Mouse (Mus musculus) midbrain, embryonic 16.5 days (tissue): ENCODE results near the gene Gpr22. TPM values are rescaled to one million over a fixed set of nuclear protein-coding genes. Genes with fewer than 3 reads are reported as not detected.

ENCODE experiments used
- ATAC-seq: fragments of 200-750 bp; cut with Nextera tagmentation; 2 replicates; pipeline ENCODE4 v1.8.0; 2017; ENCODE audit warnings: moderate TSS enrichment
- H3K27ac ChIP-seq: fragments of 300-500 bp; sonication (generic); 2 replicates; pipeline ENCODE4 v1.5.1; 2014; ENCODE audit warnings: mild to moderate bottlenecking, low read length, mixed read lengths
- H3K27me3 ChIP-seq: fragments of 300-500 bp; sonication (generic); 2 replicates; pipeline ENCODE4 v1.6.1; 2014; ENCODE audit warnings: low read depth, low read length, mixed read lengths; ENCODE audit not compliant: control insufficient read depth, insufficient read depth
- H3K36me3 ChIP-seq: fragments of 300-500 bp; sonication (generic); 2 replicates; pipeline ENCODE4 v1.6.1; 2014; ENCODE audit warnings: mild to moderate bottlenecking, low read length, moderate library complexity, mixed read lengths; ENCODE audit not compliant: control insufficient read depth, insufficient read depth
- H3K4me1 ChIP-seq: fragments of 300-500 bp; sonication (generic); 2 replicates; pipeline ENCODE4 v1.6.1; 2014; ENCODE audit warnings: mild to moderate bottlenecking, low read length, mixed read lengths; ENCODE audit not compliant: control insufficient read depth, insufficient read depth
- H3K4me2 ChIP-seq: fragments of 300-500 bp; sonication (generic); 2 replicates; pipeline ENCODE4 v1.6.1; 2014; ENCODE audit warnings: mild to moderate bottlenecking, low read length, mixed read lengths
- H3K4me3 ChIP-seq: fragments of 300-500 bp; sonication (generic); 2 replicates; pipeline ENCODE4 v1.5.1; 2014; ENCODE audit warnings: low read depth, mild to moderate bottlenecking, low read length, moderate library complexity, mixed read lengths
- H3K9ac ChIP-seq: fragments of 300-500 bp; sonication (generic); 2 replicates; pipeline ENCODE4 v1.6.1; 2014; ENCODE audit warnings: low read depth, low read length, mixed read lengths
- H3K9me3 ChIP-seq: fragments of 300-500 bp; sonication (generic); replicated peaks from 2 replicates; pipeline ENCODE4 v1.6.1; 2014; ENCODE audit warnings: mild to moderate bottlenecking, low read length, mixed read lengths; ENCODE audit not compliant: control insufficient read depth, poor library complexity, severe bottlenecking
- WGBS: fragments of 180-500 bp; shearing (Covaris S2); extraction: QIAGEN DNeasy Blood & Tissue Kit; methylation state at CpG from one replicate; pipeline ENCODE4 v1.1.7; 2014; 5-methylcytosine and 5-hydroxymethylcytosine counted together
- polyA plus RNA-seq: library from polyadenylated mRNA; unstranded; fragments of >200 nt; fragmentation: Nextera tagmentation; extraction: Ambion mirVana; gene quantifications from 2 replicates; pipeline ENCODE4 v1.2.1, GENCODE M21; 2015

Gpr22 gene
- polyA plus RNA-seq, 1 experiment from 2014 or later, result 21.2 TPM

DNA sequence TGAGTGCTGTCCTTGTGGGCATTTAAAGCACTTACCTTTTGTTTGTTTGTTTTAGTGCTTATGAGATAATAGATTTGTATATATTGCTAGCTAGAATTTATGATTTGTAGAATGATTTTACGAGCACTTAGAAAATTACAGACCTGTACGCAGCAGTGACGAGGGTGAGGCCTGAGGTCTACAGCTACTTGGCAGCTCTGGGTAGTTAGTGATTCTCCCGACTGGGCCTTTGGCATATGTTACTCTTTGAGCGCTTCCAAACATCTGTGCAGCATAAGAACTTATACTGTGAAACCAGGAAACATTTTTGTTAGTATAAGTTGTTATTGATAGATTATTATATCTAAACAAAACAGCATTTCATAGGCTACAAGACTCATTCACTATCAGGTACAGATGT is 12.3 kb downstream of the Gpr22 start:
- H3K9ac ChIP-seq, result no peak overlapping the region
- no peak overlapping the region for H3K4me3 ChIP-seq
- no peak overlapping the region for H3K4me2 ChIP-seq
- no peaks in the 10 kb centered on the region for H3K27me3 ChIP-seq
- 87% methylated on average over 5 of the region's 5 CpGs for WGBS
- no peaks in the 10 kb centered on the region for H3K4me1 ChIP-seq
- no peaks in the 10 kb centered on the region for H3K36me3 ChIP-seq
- H3K27ac ChIP-seq, result no peak overlapping the region
- no peak for ATAC-seq
- H3K9me3 ChIP-seq, result no peaks in the 10 kb centered on the region

DNA sequence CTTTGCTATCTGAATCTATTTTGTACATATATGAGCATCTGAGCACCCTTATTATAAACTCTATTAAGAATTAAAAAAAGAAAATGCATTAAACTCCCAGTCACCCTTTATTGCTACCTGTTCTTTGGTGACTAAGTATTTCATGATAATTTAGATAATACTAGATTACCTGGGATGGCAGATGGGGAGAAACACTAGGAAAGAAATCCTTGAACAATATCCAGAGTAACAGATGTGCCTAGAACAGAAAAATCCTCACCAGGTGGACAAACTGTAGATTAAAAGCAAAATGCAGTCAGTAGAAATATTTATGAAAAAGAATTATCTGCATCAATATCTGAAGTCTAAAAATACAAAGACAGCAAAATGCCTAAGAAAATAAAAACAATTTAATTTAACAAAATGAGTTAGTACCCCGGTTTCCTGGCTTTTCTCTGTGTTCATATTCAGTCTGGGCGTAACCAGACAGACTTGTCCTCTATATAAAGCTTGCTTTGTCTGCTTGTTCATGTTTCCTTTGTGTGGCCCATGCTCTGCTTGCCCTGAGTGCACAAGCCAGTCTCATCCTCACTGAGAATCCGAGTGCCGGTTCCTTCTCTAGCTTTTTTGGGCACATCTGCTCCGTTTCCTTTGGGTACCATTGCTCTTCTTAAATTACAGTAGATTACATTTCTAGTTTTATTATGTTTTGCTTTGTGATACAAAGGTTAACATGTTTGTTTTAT is 13.0 kb downstream of the Gpr22 start:
- no peak for ATAC-seq
- H3K27ac ChIP-seq, result no peak overlapping the region
- no peak overlapping the region for H3K4me2 ChIP-seq
- H3K27me3 ChIP-seq, result no peaks in the 10 kb centered on the region
- no peaks in the 10 kb centered on the region for H3K36me3 ChIP-seq
- H3K4me1 ChIP-seq, result no peaks in the 10 kb centered on the region
- no peak overlapping the region for H3K9ac ChIP-seq
- WGBS, result 58% methylated on average over 5 of the region's 5 CpGs
- no peak overlapping the region for H3K4me3 ChIP-seq
- no peaks in the 10 kb centered on the region for H3K9me3 ChIP-seq

DNA sequence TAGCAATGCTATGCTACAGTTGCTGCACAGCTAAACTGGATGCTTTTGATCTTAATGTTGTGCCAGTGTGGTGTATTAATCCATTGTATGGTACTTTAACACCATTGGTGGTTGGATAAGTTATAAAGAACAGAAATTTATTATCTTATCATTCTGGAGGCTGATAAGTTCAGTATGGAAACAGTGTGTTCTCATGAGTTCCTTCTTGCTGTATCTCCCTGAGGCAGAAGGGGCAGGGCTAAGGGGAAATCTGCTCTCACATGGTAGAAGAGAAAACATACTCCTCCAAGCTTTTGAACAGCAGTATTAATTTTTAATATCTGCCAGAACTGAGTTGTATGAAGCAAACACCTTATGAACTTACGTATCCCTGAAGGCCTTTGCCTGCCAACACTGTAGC is 20.5 kb downstream of the Gpr22 start:
- Histone ChIP-seq H3K4me2 (no peak overlapping the region), H3K4me1 (no peaks in the 10 kb centered on the region)

GRCm38 (mm10) chr12:31686679-31687078 is 27.1 kb downstream of the Gpr22 start:
- 97% methylated on average over 3 of the region's 3 CpGs for WGBS
- H3K4me3 ChIP-seq, result no peak overlapping the region
- H3K27me3 ChIP-seq, result no peaks in the 10 kb centered on the region
- H3K27ac ChIP-seq, result no peak overlapping the region
- no peak for ATAC-seq
- no peaks in the 10 kb centered on the region for H3K36me3 ChIP-seq
- no peaks in the 10 kb centered on the region for H3K4me1 ChIP-seq
- H3K4me2 ChIP-seq, result no peak overlapping the region
- no peak overlapping the region for H3K9ac ChIP-seq
- H3K9me3 ChIP-seq, result no peaks in the 10 kb centered on the region

More for the DNA sequence above, 20.5 kb downstream of the Gpr22 start:
- no peak overlapping the region for H3K27ac ChIP-seq
- H3K9me3 ChIP-seq, result no peaks in the 10 kb centered on the region
- no peaks in the 10 kb centered on the region for H3K36me3 ChIP-seq
- ATAC-seq, result no peak
- WGBS, result 81% methylated on average over 1 of the region's 1 CpGs
- H3K27me3 ChIP-seq, result no peaks in the 10 kb centered on the region
- H3K4me3 ChIP-seq, result no peak overlapping the region
- H3K9ac ChIP-seq, result no peak overlapping the region

DNA sequence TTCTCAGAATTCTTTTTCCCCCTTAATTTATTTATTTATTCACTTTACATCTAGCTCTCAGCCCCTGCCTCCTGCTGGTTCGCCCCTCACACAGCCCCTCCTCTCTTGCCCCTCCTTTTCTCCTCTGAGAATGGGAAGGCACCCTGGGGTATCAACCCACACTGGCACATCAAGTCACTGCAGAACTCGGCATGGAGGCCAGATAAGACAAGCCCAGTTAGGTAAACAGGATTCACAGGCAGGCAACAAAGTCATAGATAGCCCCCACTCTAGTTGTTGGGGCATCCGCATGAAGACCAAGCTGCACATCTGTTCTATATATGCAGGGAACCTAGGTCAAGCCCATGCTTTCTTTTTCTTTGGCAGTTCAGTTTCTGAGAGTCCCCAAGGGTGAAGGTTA is 46.6 kb downstream of the Gpr22 start:
- no peak for ATAC-seq
- no peaks in the 10 kb centered on the region for H3K27me3 ChIP-seq
- peaks cover 9% of the 10 kb centered on the region; the same call in 1 of the 2 replicates for H3K36me3 ChIP-seq
- no peak overlapping the region for H3K4me3 ChIP-seq
- H3K9me3 ChIP-seq, result no peaks in the 10 kb centered on the region
- H3K27ac ChIP-seq, result no peak overlapping the region
- no peaks in the 10 kb centered on the region for H3K4me1 ChIP-seq
- H3K4me2 ChIP-seq, result no peak overlapping the region
- WGBS, result 57% methylated on average over 3 of the region's 3 CpGs
- H3K9ac ChIP-seq, result no peak overlapping the region

- H3K36me3 ChIP-seq, result peaks cover 9% of the 10 kb centered on the region; the same call in 1 of the 2 replicates
- no peaks in the 10 kb centered on the region for H3K9me3 ChIP-seq
- 75% methylated on average over 6 of the region's 6 CpGs for WGBS
- H3K4me1 ChIP-seq, result no peaks in the 10 kb centered on the region
- H3K4me3 ChIP-seq, result no peak overlapping the region
- no peak overlapping the region for H3K9ac ChIP-seq
- H3K27ac ChIP-seq, result no peak overlapping the region
- no peak overlapping the region for H3K4me2 ChIP-seq
- ATAC-seq, result no peak
- no peaks in the 10 kb centered on the region for H3K27me3 ChIP-seq
These were observed 47.7 kb downstream of the Gpr22 start for GRCm38 (mm10) chr12:31665999-31666398.

Other genes starting within 250 kb of the Gpr22 start
- 17.4 and 18.2 TPM in 2 replicates for gene Cbll1, start 214.3 kb downstream of the Gpr22 start, polyA plus RNA-seq
- gene Slc26a4, start 154.0 kb downstream of the Gpr22 start, polyA plus RNA-seq, result 0.12 and 0.15 TPM in 2 replicates
- gene Bcap29, start 79.3 kb downstream of the Gpr22 start, polyA plus RNA-seq, result 26.9 and 27.8 TPM in 2 replicates
- gene Dus4l, start 59.1 kb downstream of the Gpr22 start, polyA plus RNA-seq, result 6.3 and 6.6 TPM in 2 replicates
- gene Cog5, start 59.1 kb downstream of the Gpr22 start, polyA plus RNA-seq, result 27.3 and 27.9 TPM in 2 replicates
- gene Hbp1, start 236.6 kb upstream of the Gpr22 start, polyA plus RNA-seq, result 39.8 and 43.2 TPM in 2 replicates